Mouse (Mus musculus) liver, embryonic 14.5 days (tissue): ENCODE measurements at regions not wholly inside any gene's neighbourhood (a gene's known extent, or its start where the extent isn't known, plus 50 kb on each side); places are given as distances from the start of the nearest gene placed in this dataset.
"Not testable (repeated sequence)": the region's sequence is repeated elsewhere in the genome, so short reads cannot be mapped to it uniquely, and the experiment has no call there.

Source experiments
- CTCF ChIP-seq: IDR thresholded peaks from 2 replicates; pipeline ENCODE4 v1.5.1; 2016; ENCODE audit warnings: antibody characterized with exemption, low read depth, control low read depth
- EP300 ChIP-seq: IDR thresholded peaks from 2 replicates; pipeline ENCODE4 v1.6.1; 2016; ENCODE audit warnings: antibody characterized with exemption, low read depth

DNA sequence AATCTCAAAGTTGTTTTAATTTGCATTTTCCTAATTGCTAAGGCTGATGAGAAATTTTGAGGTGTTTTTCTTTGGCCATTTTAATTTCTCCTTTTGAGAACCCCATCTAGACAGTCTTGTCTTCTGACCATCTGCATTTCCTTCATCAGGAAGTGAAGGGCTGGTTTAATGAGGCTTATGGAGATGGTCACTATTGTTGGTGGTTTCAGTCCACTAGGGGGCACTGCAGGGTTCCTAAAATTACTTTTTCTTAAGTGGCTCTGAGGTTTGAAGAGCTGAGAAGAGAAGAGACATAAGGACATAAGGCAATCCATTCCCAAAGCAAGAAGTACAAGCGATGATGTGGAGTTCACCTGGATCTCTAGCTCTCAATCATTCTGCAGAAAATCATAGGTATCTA, 494.4 kb upstream of the Olfr1507 start:
- not testable (repeated sequence) for TF ChIP-seq CTCF, EP300
